Mouse (Mus musculus): Measurements from ENCODE around the gene Rhebl1. TPM values are rescaled to one million over a fixed set of nuclear protein-coding genes. Genes with fewer than 3 reads are reported as not detected.
A peak's percentile ranks its signal among the peaks of the same experiment; 100 is the strongest.

Gene Rhebl1
- total RNA-seq, 1 experiment from 2014 or later: 6.2 TPM

DNA sequence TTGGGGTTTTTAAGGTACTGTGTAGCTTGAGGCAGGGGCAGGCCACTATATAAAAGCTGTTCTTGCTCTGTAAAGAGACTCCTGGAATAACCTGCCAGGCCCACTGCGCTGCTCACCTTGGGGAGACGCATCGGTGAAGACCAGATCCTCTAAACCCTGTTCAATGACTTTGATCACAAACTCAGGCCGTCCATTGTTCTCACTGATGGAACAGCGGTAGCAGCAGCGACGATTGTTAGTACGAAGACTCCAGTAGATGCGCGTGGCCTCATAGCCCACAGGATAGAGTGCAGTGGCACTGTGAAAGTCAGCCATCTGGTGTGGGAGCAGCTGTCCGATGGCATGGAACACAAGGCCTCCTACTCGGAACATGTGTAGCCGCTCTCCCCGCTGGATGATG lies 55.2 kb downstream of the Rhebl1 start:
- no peak for ATAC-seq (replicated peaks in 1 of 2; ENCODE audit: insufficient read depth in 1 of 2, low FRiP score in 2 of 2, low TSS enrichment in 1 of 2, low read depth in 1 of 2, poor library complexity in 2 of 2, severe bottlenecking in 2 of 2)

DNA sequence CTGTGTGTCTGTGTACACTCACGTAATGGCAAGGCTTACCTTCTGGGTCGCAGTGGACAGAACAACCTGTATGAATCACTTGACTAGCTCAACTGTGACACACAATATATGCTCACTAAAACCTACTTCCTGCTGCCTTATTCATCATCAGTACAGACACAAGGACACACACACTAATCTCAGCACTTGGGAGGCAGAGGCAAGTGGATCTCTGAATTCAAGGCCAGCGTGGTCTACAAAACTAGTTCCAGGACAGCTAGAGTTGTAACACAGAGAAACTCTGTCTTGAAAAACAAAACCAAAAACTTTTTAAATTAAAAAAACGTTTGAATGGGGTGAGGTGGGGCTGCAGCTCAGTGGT lies 56.6 kb downstream of the Rhebl1 start:
- no peak for ATAC-seq (replicated peaks in 1 of 2; ENCODE audit: insufficient read depth in 1 of 2, low FRiP score in 2 of 2, low TSS enrichment in 1 of 2, low read depth in 1 of 2, poor library complexity in 2 of 2, severe bottlenecking in 2 of 2)

DNA sequence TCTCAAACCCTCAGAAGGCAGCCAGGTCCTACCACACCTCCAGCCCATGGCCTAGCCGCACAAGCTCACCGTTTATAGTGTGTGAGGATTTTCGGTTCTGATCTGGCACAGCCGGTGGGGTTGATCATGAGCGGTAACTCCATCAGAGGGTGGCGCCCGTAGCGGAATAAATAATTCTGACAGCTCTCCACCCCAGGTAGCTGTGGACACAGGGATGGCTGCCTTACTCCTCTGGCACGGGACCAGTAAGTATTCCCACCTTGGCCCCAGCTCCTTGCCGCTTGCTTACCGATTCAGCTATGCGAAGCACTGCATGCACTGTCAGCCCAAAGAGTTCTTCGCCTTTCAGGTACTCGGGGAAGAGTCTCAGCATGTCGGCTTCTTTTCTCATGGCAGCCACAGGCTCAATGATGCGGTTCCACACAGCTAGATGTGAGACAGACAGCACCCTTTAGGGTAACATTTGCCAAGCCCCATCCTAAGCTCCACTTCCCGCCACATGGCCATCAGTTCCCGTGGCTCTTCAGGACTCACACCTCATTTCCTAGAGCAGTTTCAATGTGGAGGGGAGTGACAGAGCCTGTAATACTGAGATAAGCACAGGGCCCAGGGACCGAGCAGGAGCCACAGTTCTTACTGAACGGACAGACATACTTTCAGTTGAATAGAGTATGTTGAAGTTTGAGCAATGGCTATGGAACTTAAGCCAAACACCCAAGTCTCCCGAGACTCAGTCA lies 57.2 kb downstream of the Rhebl1 start:
- ATAC-seq (replicated peaks in 1 of 2; ENCODE audit: insufficient read depth in 1 of 2, low FRiP score in 2 of 2, low TSS enrichment in 1 of 2, low read depth in 1 of 2, poor library complexity in 2 of 2, severe bottlenecking in 2 of 2): no peak

DNA sequence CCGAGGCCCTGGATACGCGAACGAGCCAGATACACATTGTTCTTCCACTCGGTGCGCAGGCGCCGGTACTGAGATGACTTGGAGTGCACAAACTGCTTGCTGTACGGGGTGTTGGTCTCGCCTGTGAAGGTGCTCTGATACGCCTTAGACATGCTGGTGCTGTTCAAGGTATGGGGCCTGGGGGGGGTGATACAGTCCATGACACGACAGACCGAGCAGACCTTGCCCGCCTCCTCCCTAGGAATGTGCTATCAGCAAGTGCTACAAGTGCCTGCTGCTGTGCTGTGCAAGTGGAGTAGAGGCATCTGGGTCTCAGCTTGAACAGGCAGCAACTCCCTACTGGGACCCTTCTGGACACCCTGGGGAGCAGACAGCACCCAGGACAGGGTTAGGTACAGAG lies 59.0 kb downstream of the Rhebl1 start:
- no peak for ATAC-seq (replicated peaks in 1 of 2; ENCODE audit: insufficient read depth in 1 of 2, low FRiP score in 2 of 2, low TSS enrichment in 1 of 2, low read depth in 1 of 2, poor library complexity in 2 of 2, severe bottlenecking in 2 of 2)

DNA sequence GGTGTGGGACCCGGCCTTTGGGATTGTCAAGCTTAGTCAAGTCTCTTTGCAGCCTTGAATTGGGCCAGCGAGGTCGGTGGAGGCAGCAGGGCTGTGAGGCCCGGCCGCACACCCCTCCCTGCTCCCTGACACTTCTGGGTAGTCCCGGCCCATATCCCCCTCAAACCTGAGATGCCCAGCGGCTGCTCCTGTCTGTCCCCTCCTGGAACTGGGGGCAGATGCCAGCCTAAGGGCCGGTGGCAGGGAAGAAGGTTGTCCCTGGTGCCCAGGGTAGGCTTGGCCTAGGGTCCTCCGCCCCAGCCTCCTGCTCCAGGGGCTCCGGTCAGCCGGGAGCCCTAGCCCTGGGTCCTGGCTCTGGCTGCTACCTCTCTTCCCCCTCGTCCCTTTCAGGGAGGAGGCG lies 60.3 kb downstream of the Rhebl1 start:
- no peak for ATAC-seq (replicated peaks in 1 of 2; ENCODE audit: insufficient read depth in 1 of 2, low FRiP score in 2 of 2, low TSS enrichment in 1 of 2, low read depth in 1 of 2, poor library complexity in 2 of 2, severe bottlenecking in 2 of 2)

DNA sequence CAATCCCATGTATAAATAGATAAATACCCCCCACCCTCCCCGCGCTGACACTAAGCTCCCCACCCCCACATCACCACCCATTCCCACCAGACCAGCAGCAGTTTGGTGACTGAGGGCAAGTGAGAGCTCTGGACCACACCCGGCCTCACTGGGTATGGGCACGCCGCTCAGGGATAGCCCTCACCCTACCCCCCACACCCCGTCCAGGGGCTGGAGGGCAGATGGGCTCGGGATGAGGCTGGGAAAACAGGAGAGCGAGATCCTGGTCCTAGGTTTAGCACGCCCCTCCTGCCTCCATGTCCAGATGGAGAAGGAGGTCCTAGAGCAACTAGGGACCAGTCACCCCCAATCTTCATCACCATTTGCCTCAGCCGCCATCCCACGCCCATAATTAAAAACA lies 61.1 kb downstream of the Rhebl1 start:
- no peak for ATAC-seq (replicated peaks in 1 of 2; ENCODE audit: insufficient read depth in 1 of 2, low FRiP score in 2 of 2, low TSS enrichment in 1 of 2, low read depth in 1 of 2, poor library complexity in 2 of 2, severe bottlenecking in 2 of 2)

DNA sequence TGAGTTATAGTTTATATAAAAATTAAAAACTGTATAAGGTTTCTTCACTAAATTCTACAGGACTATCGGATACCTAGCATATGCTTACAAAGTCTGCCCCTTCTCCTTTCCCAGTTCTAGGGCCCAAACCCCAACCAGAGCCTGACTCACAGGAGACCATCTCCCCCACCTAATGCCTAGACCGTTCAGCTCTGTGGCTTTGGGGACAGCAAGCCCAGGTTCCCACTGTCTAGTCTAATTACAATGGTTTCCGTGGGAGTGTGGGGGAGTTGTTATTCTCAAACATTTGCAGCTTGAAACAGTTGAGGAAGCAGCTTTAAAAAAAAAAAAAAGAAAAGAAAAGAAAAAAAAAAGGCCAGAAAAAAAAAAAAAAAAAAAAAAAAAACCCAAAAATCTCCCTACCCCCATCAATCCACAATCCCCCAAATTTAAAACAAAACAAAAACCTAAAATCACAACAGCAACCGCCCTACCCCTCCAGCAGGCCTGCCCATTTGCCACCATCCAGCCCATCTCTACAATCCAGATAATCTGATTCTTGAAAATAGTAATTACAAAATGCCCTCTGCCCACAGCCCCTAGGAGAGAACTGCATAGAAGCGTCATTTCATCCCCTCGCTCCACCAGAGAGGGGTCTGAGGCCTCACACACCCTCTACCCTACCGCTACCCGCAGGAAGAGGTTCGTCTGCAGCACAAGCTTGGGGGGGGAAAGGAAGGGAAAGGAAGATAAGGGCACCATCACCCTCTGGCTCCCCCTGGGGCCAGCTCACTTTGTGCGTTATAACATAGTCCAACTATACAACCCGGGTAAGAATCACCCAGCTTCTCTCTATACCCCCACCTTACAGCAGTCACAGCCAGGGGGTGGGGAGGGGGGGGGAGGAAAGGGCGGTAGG lies 61.9 kb downstream of the Rhebl1 start:
- peak; percentile 9 to 30; a peak in 3 of 4 replicates for ATAC-seq (replicated peaks in 1 of 2; ENCODE audit: insufficient read depth in 1 of 2, low FRiP score in 2 of 2, low TSS enrichment in 1 of 2, low read depth in 1 of 2, poor library complexity in 2 of 2, severe bottlenecking in 2 of 2)

DNA sequence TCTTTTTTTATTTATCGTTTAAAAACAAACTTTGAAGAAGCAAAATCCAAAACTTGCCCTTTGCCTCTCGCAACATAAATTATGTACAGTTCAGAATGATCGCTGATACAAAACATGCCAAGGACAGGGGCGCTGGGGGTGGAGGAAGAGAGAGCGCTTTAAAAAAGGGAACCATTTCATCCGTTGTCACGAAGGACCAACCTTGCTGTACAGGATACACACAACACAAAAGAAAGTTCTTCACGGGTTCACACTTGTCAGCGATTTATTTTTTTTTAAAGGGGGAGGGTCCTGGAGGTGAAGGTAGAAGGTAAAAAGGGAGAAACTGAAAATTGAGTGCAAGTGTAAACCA lies 62.7 kb downstream of the Rhebl1 start:
- peak; percentile 46 to 70; a peak in 3 of 4 replicates for ATAC-seq (replicated peaks in 1 of 2; ENCODE audit: insufficient read depth in 1 of 2, low FRiP score in 2 of 2, low TSS enrichment in 1 of 2, low read depth in 1 of 2, poor library complexity in 2 of 2, severe bottlenecking in 2 of 2)

DNA sequence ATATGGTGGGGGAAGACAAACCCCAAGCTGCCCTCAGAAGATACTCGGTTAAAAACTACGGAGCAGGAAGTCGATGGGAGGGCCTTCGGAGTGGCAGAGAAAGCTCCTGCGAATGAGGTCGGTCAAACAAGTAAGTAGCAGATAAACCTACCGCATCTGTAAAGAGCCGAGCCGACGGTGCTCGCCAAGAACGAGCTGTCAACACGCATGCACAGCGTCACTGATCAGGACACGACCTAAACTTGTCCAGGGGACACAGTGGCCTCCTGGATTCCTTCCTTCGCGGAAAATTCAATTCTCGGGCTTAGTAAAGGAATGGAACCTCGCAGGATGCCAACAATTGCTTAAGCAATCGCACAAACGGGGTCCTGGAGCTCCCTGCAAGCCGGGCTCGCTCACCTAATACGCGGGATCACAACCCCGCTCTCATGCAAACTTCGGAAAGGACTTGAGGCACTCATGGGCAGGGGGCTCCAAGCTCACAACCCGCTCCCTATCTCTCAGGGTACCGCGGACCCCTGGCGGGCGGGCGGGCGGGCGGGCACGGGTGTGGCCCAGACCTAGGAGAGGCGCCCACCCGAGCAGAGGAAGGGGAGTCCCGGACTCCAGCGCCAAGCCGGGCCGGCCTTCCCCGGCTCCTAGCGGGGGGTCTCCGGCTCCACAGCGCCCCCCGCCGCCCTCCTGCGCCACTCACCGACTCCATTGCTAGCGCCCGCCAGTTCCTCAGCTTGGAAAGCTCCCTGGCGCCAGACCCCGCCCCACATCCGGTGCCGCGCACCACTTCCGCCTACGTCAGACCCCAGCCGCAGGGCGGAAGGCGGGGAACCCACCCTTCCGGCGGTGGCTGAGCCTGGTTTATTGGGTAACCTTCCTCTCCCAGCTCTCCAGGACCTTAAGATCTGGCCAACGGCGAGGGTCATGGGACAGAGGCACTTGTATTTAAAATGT lies 63.3 kb downstream of the Rhebl1 start, which contains the start of gene Prkag1:
TSS of gene Prkag1 (minus strand) at position 786 of the 948 bp plus-strand sequence.
- peak; percentile 87 to 93 for ATAC-seq (replicated peaks in 1 of 2; ENCODE audit: insufficient read depth in 1 of 2, low FRiP score in 2 of 2, low TSS enrichment in 1 of 2, low read depth in 1 of 2, poor library complexity in 2 of 2, severe bottlenecking in 2 of 2)

Other genes starting within 250 kb of the Rhebl1 start
- gene Ddx23, start 231.6 kb downstream of the Rhebl1 start, total RNA-seq (2017): 93.8 and 108 TPM in 2 replicates
- 0.79 and 1.1 TPM in 2 replicates for gene Rnd1, start 217.1 kb downstream of the Rhebl1 start, total RNA-seq (2017)
- gene Ccdc65, start 186.3 kb downstream of the Rhebl1 start, total RNA-seq (2017): 0.19 TPM in 1 of 2 replicates, not detected in the other
- 5.9 and 11.3 TPM in 2 replicates for gene Fkbp11, start 166.3 kb downstream of the Rhebl1 start, total RNA-seq (2017)
- gene Arf3, start 131.3 kb downstream of the Rhebl1 start, total RNA-seq (2017): 36.0 and 38.6 TPM in 2 replicates
- 1.4 and 1.8 TPM in 2 replicates for gene Wnt10b, start 116.4 kb downstream of the Rhebl1 start, total RNA-seq (2017)
- gene Wnt1, start 104.7 kb downstream of the Rhebl1 start, total RNA-seq (2017): not detected in 2 replicates
- gene Ddn, start 85.0 kb downstream of the Rhebl1 start, total RNA-seq (2017): 0.15 and 0.63 TPM in 2 replicates
- gene Prkag1, start 63.0 kb downstream of the Rhebl1 start, total RNA-seq (2017): 70.7 and 115 TPM in 2 replicates
- gene Kmt2d, start 23.3 kb downstream of the Rhebl1 start, total RNA-seq (2017): 33.0 and 45.0 TPM in 2 replicates
- 0.13 TPM in 1 of 2 replicates, not detected in the other for gene Dhh, start 4.0 kb upstream of the Rhebl1 start, total RNA-seq (2017)
- 8.7 and 21.2 TPM in 2 replicates for gene Lmbr1l, start 23.7 kb upstream of the Rhebl1 start, total RNA-seq (2017)
- gene Tuba1b, start 40.0 kb upstream of the Rhebl1 start, total RNA-seq (2017): 672 and 707 TPM in 2 replicates
- 12.9 TPM in 1 of 2 replicates, not detected in the other for gene Gm49450, start 59.0 kb upstream of the Rhebl1 start, total RNA-seq (2017)
- gene Tuba1a, start 59.2 kb upstream of the Rhebl1 start, total RNA-seq (2017): 35.1 and 40.0 TPM in 2 replicates
- gene Tuba1c, start 135.4 kb upstream of the Rhebl1 start, total RNA-seq (2017): 58.2 and 65.1 TPM in 2 replicates
- not detected in 2 replicates for gene Prph, start 160.6 kb upstream of the Rhebl1 start, total RNA-seq (2017)
- gene Troap, start 180.0 kb upstream of the Rhebl1 start, total RNA-seq (2017): 13.4 and 15.9 TPM in 2 replicates
- not detected in 2 replicates for gene C1ql4, start 193.3 kb upstream of the Rhebl1 start, total RNA-seq (2017)
- gene Dnajc22, start 198.6 kb upstream of the Rhebl1 start, total RNA-seq (2017): not detected in 2 replicates
- 0.25 TPM in 1 of 2 replicates, not detected in the other for gene Spats2, start 231.4 kb upstream of the Rhebl1 start, total RNA-seq (2017)